Mouse (Mus musculus) cerebellum, postnatal 36 days (tissue): ENCODE data around the gene Mfsd12.

Source experiments
- DNase-seq, 2 experiments: peaks; one replicate each; pipeline ENCODE4 v3.0.0; 2021 to 2022; ENCODE audit warnings: mixed read lengths in 2 of 2

Mfsd12 gene

GRCm38 (mm10) chr10:81356352-81356990 lies 820 bp upstream of the Mfsd12 start:
- no peak for DNase-seq

DNA sequence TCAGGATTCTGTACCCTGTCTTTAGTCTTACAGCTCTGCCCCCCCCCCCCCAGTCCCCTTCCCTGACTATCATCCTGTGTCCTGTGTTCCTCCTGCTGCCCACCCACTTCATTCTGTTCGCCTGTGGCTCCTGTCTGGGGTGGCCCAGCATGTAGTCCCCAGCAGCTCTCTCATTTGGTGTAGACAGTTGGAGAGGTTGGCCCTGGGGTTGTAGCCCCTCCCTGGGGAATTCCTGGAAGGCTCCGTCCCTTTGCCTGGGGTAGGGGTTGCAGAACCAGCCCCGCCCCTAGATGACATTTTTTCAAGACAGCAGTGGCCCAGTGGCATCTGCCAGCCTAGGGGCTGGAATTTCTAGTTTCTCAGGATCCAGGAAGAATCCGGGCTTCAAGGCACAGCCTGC lies 918 bp downstream of the Mfsd12 start:
- DNase-seq, result no peak

GRCm38 (mm10) chr10:81358841-81359240 lies 1.6 kb downstream of the Mfsd12 start:
- DNase-seq, result no peak

DNA sequence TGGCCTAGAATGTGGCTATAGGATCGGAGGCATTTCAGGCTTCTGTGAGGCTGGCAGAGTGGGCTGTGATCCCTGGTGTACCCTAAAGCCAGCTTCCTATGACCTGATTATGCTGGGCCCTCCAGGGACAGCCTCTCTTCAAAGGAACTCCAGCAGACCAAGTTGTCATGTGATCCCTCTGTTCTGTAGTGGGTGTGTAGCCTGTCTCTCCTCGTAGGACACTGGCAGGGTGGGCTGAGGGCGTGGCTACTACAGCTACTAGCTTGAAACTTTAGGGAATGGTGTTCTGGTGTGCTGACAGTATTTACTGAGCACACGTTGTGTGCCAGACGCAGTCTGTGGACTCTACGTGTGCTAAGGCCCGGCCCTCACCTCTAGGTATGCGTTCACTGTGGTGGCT lies 3.4 kb downstream of the Mfsd12 start:
- DNase-seq, result no peak

DNA sequence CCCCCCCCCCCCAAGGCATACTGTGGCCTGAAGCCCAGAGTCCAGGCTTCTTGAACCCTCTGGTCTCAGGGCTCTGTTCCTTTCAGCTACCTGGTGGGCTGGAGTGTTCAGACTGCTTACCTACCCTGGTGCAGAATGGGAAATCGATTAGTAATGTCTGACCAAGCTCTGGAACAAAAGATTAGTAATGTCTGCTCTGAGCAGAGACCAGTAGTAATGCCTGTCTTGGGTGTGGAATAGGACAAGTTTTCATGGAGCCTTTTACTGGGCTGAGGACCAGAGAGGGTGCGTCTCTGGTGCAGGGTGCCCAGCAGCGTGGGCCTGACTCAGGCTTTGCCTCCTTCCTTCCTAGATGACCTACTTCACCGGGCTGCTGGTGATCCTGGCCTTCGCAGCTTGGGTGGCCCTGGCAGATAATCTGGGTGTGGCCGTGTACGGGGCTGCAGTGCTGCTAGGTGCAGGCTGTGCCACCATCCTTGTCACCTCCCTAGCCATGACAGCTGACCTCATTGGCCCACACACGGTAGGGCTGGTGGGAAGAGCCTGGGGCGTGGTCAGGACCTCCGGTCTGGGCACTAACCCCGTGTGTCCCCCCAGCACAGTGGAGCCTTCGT lies 5.2 kb downstream of the Mfsd12 start:
- no peak for DNase-seq

GRCm38 (mm10) chr10:81363436-81364346 lies 6.4 kb downstream of the Mfsd12 start:
- DNase-seq, result no peak

DNA sequence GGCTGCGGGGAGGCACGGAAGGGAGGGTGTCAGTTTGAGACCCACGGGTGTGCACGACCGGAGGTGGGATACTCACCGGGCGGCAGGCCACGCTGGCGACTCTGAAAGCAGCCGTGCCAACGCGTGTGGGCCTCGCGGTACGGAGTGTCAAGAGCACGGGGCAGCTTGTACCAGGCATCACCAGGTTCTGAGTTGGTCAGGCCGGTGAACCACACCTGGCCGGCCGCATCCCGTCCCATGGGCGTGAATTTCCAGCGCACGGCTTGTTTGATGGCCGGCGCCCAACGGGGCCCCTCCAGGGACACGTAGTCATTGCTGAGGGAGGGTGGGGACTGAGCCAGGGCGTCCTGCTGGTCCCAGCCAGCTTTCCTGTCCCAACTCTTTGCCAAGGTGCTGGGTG lies 7.4 kb downstream of the Mfsd12 start:
- no peak for DNase-seq

GRCm38 (mm10) chr10:81365073-81365472 lies 7.8 kb downstream of the Mfsd12 start:
- no peak for DNase-seq

DNA sequence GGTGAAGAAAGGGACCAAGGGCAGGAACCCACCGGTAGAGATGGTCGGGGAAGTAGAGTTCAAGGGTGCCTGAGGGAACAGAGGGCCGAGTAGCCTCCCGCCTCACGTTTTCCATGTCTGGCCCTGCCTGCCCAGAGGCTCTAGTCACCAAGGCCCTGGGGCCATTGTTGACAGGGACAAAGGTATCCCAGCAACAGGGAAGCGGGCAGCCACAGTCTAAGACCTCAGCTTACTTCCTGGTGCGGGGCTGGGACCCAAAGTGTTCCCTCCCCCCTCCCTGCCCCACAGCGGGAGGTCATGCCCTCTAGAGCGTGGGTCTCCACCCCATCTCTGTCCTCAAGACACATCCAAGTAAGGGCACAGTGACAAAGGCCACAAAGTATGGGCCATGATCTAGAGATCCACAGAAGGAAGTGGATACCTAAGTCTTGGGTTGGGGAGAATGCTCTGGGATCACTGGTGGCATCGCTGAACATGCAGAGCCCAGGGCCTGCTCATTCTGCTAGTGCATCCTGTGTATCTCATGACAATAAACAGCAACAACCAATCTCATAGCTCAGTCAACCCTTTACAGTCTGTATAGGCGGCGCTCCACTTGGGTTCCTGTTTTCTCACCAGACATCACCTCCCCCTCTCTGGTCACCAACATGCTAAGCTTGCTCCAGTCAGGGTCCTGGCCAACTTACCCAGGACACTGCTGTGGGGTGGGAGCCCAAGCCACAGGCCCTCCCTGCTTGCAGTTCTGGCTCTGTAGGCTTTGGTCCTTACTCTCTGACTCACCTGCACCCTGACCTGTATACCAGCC lies 8.6 kb downstream of the Mfsd12 start, which contains the start of gene 4930404N11Rik:
Gene 4930404N11Rik (minus strand): TSS at position 145 of the 805 bp plus-strand sequence.
- no peak for DNase-seq

GRCm38 (mm10) chr10:81366477-81367206 lies 9.4 kb downstream of the Mfsd12 start:
- DNase-seq, result no peak

DNA sequence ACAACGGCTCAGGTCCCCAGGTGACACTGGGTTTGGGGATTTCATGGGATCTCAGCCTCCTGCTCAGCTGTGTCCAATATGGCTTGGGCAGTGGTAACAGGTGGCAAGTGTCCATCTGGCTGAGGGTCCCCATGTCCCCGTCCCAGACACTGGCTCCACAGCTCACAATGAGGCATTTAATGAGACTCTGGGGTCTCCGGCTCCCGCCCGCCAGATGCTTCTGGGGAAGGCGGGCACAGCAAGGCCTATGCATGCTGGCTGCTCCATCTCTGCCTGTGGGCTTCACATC lies 9.9 kb downstream of the Mfsd12 start:
- DNase-seq, result no peak

GRCm38 (mm10) chr10:81375322-81375721 lies 18.0 kb downstream of the Mfsd12 start:
- no peak for DNase-seq

DNA sequence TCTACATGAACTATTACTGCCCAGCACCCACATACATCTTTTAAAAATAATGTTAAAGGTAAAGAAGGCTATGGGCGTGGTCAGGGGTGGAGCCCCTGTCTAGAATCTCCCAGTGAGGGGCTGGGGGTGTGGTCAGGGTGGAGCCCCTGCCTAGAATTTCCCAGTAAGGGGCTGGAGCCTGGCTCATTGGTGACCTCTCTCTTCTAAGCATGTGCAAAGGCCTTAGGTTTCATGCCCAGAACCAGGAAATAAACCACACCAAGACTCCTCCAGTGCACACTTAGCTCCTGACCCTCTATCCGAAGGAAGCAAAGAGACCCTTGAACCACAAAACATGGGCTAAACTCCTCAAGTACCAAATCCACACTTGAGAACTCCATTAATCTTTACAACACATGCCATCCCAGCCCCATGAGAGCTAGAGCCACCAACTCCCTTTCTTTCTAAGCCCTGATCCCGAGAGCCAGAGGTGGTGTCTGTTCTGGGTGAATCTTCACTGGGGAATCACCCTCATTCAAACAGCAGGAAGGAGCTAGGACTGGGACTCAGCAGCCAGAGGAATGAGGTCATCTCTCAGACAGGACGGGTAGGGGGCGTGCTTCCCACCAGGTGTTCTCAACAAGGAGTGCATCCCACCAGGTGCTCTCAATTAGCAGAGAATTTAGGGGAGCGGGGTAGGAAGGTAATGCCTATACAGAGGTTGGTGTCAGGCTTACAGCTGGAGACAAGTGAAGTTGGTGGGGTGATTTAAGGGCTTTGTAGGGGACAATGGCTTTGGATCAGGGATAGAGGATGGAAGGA lies 19.5 kb downstream of the Mfsd12 start:
- no peak for DNase-seq

GRCm38 (mm10) chr10:81377362-81377664 lies 20.0 kb downstream of the Mfsd12 start:
- no peak for DNase-seq

DNA sequence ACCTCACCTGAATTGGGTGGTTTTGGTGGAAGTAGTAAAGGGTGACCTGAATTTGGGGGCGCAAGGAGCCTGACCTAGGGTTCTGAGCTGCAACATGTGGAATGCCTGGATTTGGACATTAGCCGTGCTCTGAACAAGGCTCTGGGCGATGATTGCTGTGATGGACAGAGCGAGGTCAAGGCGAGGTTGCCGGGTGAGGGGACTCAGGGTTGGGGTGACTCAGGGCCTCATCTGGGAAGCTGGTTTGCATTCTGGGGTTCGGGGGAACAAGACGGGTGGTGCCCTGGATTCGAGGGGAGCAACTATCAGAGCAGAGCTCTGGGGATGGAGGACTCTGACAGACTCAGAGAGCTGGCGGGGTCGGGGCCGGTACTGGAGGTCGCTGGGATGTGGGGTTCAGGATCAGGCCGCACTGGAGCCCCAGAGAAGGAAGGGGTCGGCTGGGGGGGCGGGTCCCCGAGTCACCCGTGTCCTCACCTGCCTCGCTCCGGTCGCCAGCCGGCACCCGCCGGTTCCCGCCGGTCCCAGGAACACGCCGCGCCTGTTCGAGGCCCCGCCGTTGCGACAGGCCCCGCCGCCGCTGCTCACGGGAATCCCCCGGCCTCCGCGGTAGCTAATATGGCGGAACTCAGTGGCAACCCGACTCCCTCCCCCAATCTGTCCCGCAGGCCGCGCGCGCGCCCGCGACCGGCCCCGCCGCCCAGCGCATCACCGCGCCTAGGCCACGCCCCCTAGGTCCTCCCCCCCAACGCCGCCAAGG lies 20.7 kb downstream of the Mfsd12 start, which contains the start of gene Fzr1:
Gene Fzr1 (minus strand): TSS at position 724 of the 760 bp plus-strand sequence.
- DNase-seq, result no peak

DNA sequence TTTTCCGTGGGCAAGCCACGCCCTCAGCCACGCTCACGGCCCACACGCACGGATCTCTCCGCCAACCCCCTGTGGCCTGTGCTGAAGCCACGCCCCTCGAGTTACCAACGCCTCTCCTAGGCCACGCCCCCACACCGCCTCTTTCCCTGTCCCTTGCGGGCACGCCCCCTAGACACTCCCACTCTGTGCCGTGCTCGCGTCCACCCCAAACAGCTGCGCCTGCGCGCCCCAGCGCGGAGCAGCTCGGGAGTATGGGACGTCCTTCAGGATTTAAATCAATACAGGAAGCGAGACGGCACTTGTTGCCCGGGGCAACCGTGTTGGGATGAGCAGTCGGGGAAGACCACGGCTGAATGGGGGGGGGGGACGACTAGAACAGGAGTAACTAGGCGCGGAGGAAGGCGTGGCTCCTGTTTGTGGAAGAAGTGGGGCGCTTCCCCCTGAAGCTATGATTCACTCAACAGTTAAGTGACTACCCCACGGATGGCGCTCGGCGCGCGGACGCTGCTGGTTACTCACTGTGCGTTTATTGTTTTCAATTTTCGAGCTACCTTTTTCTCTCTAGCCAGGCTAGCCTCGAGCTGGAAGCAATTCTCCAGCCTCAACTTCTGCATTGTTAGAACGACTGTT lies 21.4 kb downstream of the Mfsd12 start:
- peak; percentile 100 for DNase-seq

GRCm38 (mm10) chr10:81379183-81379553 lies 21.9 kb downstream of the Mfsd12 start:
- no peak for DNase-seq

DNA sequence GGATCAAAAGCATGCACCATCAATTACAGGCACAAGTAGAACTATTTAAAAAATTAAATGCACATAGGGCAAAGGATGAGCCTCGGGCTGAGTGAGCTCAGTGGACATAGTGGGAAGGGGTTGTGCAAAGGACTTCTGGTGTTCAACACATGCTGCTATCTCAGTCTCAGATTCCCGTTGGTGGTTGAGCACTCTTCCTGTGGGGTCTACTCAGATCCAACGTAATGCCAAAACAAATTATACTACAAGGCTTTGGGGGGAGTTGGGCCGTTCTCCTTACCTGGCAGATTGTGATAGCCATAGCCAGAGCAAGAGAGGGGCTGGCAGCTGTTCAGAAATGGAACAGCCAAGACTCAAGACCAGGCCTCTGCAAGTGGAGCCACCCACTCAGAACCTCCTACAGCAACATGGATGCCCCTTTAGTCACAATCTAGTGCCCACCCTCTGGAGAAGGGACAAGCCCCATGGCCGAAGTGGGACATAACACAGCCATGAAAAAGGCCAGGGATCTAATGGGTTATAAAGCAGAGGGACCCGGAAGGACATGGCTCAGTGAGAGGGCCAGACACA lies 22.6 kb downstream of the Mfsd12 start:
- DNase-seq, result no peak

GRCm38 (mm10) chr10:81382039-81382438 lies 24.7 kb downstream of the Mfsd12 start:
- DNase-seq, result no peak
